Mouse (Mus musculus) spleen, postnatal 14 days (tissue): ENCODE results near the gene Elof1.

Experiments used
- DNase-seq, 2 experiments: peaks; one replicate each; pipeline ENCODE4 v3.0.0; 2021 to 2022; ENCODE audit warnings: low spot score in 2 of 2

Elof1 gene

GRCm38 (mm10) chr9:22136765-22137547 is 20.0 kb upstream of the Elof1 start:
- DNase-seq, result no peak

- no peak for DNase-seq
Measured at GRCm38 (mm10) chr9:22135644-22136390, 18.8 kb upstream of the Elof1 start, which contains the start of gene Acp5. TSS of gene Acp5 (minus strand) at chr9:22135711.

- DNase-seq, result no peak
Measured at GRCm38 (mm10) chr9:22134988-22135643, 18.1 kb upstream of the Elof1 start.

GRCm38 (mm10) chr9:22134246-22134890 is 17.4 kb upstream of the Elof1 start:
- no peak for DNase-seq

- no peak for DNase-seq
Measured at GRCm38 (mm10) chr9:22132220-22132619, 15.2 kb upstream of the Elof1 start.

GRCm38 (mm10) chr9:22131226-22131981 is 14.4 kb upstream of the Elof1 start:
- peak; percentile 49 to 61 for DNase-seq

GRCm38 (mm10) chr9:22125246-22126027 is 8.5 kb upstream of the Elof1 start:
- no peak for DNase-seq

GRCm38 (mm10) chr9:22124169-22124568 is 7.2 kb upstream of the Elof1 start:
- no peak for DNase-seq

- peak; percentile 30 to 45 for DNase-seq
Measured at GRCm38 (mm10) chr9:22123069-22123609, 6.2 kb upstream of the Elof1 start.

GRCm38 (mm10) chr9:22122005-22122404 is 5.0 kb upstream of the Elof1 start:
- DNase-seq, result no peak

- no peak for DNase-seq
Measured at GRCm38 (mm10) chr9:22121545-22121944, 4.6 kb upstream of the Elof1 start.

- no peak for DNase-seq
Measured at GRCm38 (mm10) chr9:22119543-22119942, 2.6 kb upstream of the Elof1 start.

GRCm38 (mm10) chr9:22117754-22118456 is 933 bp upstream of the Elof1 start:
- peak in 1 of 2 experiments; percentile 57 for DNase-seq

GRCm38 (mm10) chr9:22116086-22116485 is 886 bp downstream of the Elof1 start:
- no peak for DNase-seq

- no peak for DNase-seq
Measured at GRCm38 (mm10) chr9:22115635-22116034, 1.3 kb downstream of the Elof1 start.

GRCm38 (mm10) chr9:22108194-22108593 is 8.8 kb downstream of the Elof1 start:
- no peak for DNase-seq

GRCm38 (mm10) chr9:22099922-22100321 is 17.1 kb downstream of the Elof1 start:
- DNase-seq, result no peak

- no peak for DNase-seq
Measured at GRCm38 (mm10) chr9:22098993-22099696, 17.8 kb downstream of the Elof1 start, which contains the start of gene Cnn1. TSS of gene Cnn1 (plus strand) at chr9:22099216.

- DNase-seq, result peak; percentile 72 to 84
Measured at GRCm38 (mm10) chr9:22095854-22096307, 21.1 kb downstream of the Elof1 start.
